Mouse (Mus musculus) embryonic stem cell, embryonic (primary cell): ENCODE measurements at regions not wholly inside any gene's neighbourhood (a gene's known extent, or its start where the extent isn't known, plus 50 kb on each side); places are given as distances from the start of the nearest gene placed in this dataset.

ENCODE experiments used
- CTCF ChIA-PET, 4 experiments: fragments of 300-600 bp in 2 of 4; fragments of 350-600 bp in 2 of 4; sonication (Branson Sonifier 250); formaldehyde crosslinking; loops; one replicate each; lab custom pipeline; 2022; ENCODE audit warnings: inconsistent platforms in 2 of 4; lab: Charles Lee
- POLR2A ChIA-PET, 4 experiments: fragments of 300-600 bp in 2 of 4; fragments of 350-600 bp in 2 of 4; sonication (Branson Sonifier 250); formaldehyde crosslinking; loops; one replicate each; lab custom pipeline; 2022; ENCODE audit warnings: antibody characterized with exemption in 4 of 4, inconsistent platforms in 1 of 4; lab: Charles Lee

DNA sequence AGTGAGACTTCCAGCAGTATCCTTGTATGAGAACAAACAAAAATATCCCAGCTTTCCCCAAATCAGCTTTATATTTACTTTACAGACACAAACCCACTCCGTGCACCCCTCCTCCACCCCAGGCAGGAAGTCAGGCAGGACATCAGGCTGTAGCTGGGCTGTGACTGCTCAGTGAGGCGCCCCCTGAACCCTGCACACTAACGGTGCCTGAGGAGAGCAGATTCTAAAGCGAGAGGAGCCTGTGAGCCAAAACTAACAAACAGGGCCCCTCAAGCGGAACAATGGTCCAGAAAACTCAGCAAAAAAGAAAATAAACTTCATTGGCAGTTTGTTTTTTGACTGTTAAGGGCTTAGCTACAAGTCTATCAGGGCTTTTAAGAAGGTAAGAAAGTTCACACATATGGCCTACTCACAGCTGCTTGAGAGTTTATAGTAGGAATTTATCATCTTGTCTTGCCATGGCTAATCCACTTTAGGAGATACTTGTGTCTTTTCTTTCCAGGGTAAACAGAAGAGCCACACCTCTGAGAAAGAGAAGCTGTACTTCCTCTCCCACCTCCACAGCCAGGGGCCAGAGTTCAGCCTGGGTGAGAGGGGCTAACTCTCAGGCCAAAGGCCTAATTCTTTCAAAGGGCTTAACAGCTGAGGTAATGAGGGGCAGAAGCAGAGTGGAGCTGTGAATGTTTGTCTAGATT lies 1628.2 kb downstream of the 4930444P10Rik start:
- ChIA-PET CTCF (no interaction called here), POLR2A (interaction anchor here in 1 of 4 experiments (0.6 kb wide), 1 partner anchor 1339 kb away, joined by 3 read pairs; no protein-coding TSS in a partner anchor)

DNA sequence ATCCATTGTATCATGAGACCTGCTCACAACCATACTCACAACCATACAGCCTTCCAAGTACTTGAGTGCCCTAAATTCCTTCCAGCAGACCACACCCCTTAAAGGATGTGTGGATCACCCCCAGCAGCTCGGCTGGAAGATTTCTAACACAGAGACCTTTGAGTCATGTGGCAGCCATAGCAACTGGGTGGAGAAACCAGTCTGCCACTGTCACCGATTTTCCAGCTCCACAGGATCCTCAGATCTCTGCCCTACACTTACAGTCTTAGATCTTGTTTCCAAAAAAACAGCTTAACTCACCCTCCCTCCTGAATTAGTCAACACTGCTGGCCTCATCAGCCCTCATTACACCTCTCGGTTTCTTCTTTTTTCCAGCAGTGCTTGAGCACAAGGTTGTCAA lies 1630.6 kb downstream of the 4930444P10Rik start:
- CTCF ChIA-PET, result no interaction called here
- POLR2A ChIA-PET, result no interaction called here

DNA sequence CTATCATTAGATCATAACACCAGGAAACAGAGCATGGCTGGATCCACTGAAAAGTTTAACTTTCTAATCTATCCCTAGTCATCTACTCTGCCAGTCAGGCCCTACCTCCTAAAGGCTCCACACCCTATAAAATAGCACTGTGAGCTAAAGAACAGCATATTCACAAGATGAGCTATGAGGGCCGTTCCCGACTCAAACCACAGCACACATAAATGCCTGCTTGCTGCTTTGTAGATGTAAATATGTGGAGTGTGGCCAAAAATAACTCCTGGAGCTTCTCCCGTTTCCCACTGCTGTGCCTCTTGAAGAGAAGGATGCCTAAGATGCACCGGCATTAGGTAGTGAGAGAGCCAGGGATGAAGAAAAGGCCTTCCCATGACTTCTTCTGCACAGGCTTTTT lies 1632.3 kb downstream of the 4930444P10Rik start:
- ChIA-PET CTCF (no interaction called here), POLR2A (interaction anchor here in 1 of 4 experiments (1.5 kb wide), 1 partner anchor 43 kb away, joined by 3 read pairs; no protein-coding TSS in a partner anchor)

DNA sequence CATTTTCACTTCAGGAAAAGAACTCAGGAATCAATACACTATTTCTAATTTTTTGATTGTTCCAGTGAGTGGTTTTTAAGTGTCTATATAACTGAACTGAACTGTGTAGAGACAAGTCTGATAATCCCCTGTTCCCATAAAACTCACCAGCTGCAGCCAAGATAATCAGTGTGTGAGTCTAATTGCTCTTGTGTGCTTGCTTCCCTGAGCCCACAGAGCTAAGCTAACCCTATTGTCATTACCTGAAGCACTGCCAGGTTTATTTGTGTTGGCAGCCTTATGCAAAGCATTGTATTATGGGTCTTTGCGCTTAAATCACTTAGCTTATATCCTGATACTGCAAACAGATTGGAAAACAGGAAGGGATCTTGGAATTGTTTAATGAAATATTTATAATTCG lies 1663.8 kb downstream of the 4930444P10Rik start:
- POLR2A ChIA-PET, result no interaction called here
- CTCF ChIA-PET, result no interaction called here

- POLR2A ChIA-PET, result no interaction called here
- CTCF ChIA-PET, result interaction anchor here in 1 of 4 experiments (0.6 kb wide), 1 partner anchor 245 kb away, joined by 3 read pairs; no protein-coding TSS in a partner anchor
Measured at GRCm38 (mm10) chr1:14421030-14421429, 1672.1 kb downstream of the 4930444P10Rik start.

- ChIA-PET CTCF (no interaction called here), POLR2A (interaction anchor here in 1 of 4 experiments (0.5 to 0.7 kb wide), 2 partner anchors 270 to 274 kb away, joined by 4 read pairs; no protein-coding TSS in a partner anchor)
Measured at GRCm38 (mm10) chr1:14413826-14414445, 1679.2 kb downstream of the 4930444P10Rik start.

DNA sequence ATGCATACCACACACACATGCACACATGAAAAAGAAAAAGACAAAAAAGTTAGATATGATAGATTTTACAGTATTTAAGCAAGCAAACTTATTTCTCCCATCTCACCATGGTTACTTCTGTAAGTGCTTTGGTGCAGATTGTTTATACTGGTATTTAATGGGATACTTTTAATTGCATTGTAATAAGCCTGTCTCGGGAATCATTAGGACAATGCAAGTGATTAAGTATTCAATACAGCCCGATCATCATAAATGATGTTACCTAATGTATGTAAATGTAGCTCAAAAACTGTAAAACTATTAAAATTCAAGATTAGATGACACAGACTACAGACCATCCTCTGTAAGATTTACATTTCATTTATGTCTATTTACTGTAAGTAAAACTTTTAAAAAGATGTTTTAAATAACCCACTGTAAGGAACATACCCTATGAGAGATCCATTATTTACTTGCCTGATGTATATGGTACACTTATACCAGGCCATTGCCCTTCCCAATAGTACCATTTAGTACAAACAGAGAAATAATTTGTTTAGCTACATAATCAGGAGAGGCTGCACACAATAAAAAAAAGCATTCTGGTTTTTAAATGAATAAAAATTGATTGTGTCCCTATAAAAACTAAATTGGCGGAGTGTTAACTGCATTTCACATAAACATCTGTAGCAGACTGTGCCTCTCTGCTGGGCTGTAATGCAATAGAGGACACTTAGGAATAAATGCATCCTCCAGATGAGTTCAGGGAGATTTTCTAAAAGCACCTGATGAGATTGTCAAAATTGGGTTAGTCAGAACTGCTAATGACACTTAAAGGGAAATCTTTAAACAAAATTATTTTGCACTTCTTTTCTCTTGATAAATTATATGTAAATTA lies 1722.9 kb downstream of the 4930444P10Rik start:
- CTCF ChIA-PET, result no interaction called here
- POLR2A ChIA-PET, result interaction anchor here in 1 of 4 experiments (0.8 kb wide), 1 partner anchor 444 kb away, joined by 3 read pairs; no protein-coding TSS in a partner anchor

DNA sequence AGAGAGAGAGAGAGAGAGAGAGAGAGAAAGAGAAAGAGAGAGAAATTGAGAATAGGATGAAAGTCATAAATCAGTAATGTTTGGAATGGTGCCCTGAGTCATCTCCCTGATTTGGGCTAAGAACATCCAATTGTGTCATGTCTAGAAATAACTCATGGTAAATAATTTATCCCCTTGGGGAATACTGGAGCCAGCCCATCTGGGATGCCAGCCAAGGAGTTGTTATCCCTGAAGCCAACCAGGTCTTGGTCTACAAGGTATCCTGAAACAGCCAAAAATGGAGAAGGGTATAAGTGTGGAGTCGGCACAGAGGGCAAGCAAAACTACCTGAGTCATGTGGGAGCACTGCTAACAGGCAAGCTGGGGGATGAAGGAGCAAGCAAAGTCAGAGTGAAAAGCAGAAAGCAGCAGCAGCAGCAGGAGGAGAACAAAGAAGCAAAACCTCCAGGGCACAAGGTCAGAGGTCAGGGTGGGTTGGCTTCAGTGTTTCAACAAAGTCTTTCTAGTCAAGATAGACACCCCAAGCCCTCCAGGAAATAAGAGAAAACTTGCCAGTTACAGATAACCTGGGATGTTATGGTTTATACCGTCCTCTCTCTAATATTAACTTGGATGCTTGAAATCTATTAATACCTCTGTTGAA lies 1733.0 kb downstream of the 4930444P10Rik start:
- ChIA-PET CTCF (no interaction called here), POLR2A (no interaction called here)
